Mouse (Mus musculus): ENCODE results near the gene Tent5d. TPM values are rescaled to one million over a fixed set of nuclear protein-coding genes. Genes with fewer than 3 reads are reported as not detected.

The Tent5d gene
- polyA plus RNA-seq, 1 experiment from 2014 or later = 0.17 TPM

Other genes with a start within 250 kb of the Tent5d start
- gene Tbx22, start 124.6 kb upstream of the Tent5d start, polyA plus RNA-seq (2015; fragmentation: Nextera tagmentation; extraction: Ambion mirVana) = 0.10 TPM in 1 of 2 replicates, not detected in the other
- gene 2610002M06Rik, start 23.7 kb downstream of the Tent5d start, polyA plus RNA-seq (2015; fragmentation: Nextera tagmentation; extraction: Ambion mirVana) = 17.8 and 19.0 TPM in 2 replicates
- not detected in 2 replicates for gene Gm732, start 155.9 kb downstream of the Tent5d start, polyA plus RNA-seq (2015; fragmentation: Nextera tagmentation; extraction: Ambion mirVana)